Mouse (Mus musculus): ENCODE data around the gene Cntnap5c. TPM values are rescaled to one million over a fixed set of nuclear protein-coding genes. Genes with fewer than 3 reads are reported as not detected.

Gene Cntnap5c
- not detected in 2 replicates for polyA plus RNA-seq (2012; rRNA removed; ENCODE audit: low replicate concordance)

DNA sequence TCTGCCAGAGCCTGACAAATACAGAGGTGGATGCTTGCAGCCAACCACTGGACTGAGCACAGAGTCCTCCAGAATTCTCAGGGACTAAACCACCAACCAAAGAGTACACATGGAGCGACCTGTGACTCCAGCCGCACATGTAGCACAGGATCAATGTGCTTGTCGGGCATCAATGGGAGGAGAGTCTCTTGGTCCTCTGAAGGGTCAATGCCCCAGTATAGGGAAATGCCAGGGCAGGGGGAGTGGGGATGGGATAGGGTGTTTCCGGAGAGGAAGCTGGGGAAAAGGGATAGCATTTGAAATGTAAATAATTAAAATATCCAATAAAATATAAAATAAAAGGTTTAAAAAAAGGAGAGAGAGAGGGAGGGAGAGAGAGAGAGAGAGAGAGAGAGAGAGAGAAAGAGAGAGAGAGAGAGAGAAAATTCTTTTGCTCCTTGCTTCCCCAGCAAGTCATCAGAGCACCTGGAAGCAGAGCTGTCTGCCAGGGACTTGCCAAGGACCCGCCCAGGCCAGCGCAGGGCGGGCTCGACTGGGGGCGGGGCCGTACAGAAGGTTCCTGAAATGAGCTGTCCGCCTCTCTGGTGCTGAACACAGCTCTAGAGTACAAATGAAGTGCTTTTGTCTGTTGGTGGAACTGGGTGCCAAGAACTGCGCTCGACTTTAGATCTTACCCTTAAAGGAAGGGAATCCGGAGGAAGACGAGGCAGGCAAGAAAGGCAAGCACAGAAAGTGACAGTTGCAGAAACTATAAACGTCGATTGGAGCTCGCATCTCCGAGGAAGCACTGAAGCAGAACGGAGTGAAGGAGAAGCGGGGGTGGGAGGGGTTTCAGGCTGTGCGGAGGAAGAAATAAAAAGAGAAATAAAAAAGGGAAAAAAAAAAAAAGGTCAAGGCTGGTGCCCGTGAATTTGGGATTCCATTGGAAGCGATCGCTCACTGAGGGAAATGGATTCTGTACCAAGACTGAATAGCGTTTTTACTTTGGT lies at the start of gene Cntnap5c:
TSS of gene Cntnap5c (plus strand) at position 949 of the 989 bp plus-strand sequence.

DNA sequence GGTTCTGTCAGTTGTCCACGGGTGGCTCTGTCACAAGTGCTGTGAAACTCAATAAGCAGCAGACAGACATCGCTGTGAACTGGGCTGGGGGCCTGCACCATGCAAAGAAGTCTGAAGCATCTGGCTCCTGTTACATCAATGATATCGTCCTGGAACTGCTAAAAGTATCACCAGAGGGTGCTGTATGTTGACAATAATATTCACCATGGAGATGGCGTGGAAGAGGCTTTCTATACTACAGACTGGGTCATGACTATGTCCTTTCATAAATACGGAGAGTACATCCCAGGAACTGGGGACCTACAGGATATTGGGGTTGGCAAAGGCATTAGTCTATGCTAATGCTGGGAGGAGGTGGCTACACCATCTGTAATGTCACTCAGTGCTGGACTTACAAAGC lies 27.3 kb upstream of the Cntnap5c start, which contains the start of gene Gm21834:
TSS of gene Gm21834 (minus strand) at position 101 of the 400 bp plus-strand sequence.

Other genes with a start within 250 kb of the Cntnap5c start
- gene Vmn2r120, start 224.1 kb upstream of the Cntnap5c start, polyA plus RNA-seq (2012; rRNA removed; ENCODE audit: low replicate concordance), result not detected in 2 replicates
- not detected in 2 replicates for gene Gm21834, start 27.4 kb upstream of the Cntnap5c start, polyA plus RNA-seq (2012; rRNA removed; ENCODE audit: low replicate concordance)